Mouse (Mus musculus) hindbrain, embryonic 16.5 days (tissue): ENCODE measurements around the gene Calr4. TPM values are rescaled to one million over a fixed set of nuclear protein-coding genes. Genes with fewer than 3 reads are reported as not detected.

Source experiments
- ATAC-seq: fragments of 200-750 bp; cut with Nextera tagmentation; 2 replicates; pipeline ENCODE4 v1.8.0; 2017; ENCODE audit warnings: moderate TSS enrichment, moderate library complexity
- H3K27ac ChIP-seq: fragments of 300-500 bp; sonication (generic); 2 replicates; pipeline ENCODE4 v1.5.1; 2014; ENCODE audit warnings: low read depth, mild to moderate bottlenecking, control low read depth, low read length, moderate library complexity
- H3K27me3 ChIP-seq: fragments of 300-500 bp; sonication (generic); replicated peaks from 2 replicates; pipeline ENCODE4 v1.6.1; 2014; ENCODE audit warnings: low read length; ENCODE audit not compliant: control insufficient read depth, insufficient read depth
- H3K36me3 ChIP-seq: fragments of 300-500 bp; sonication (generic); 2 replicates; pipeline ENCODE4 v1.6.1; 2014; ENCODE audit warnings: mild to moderate bottlenecking, low read length, moderate library complexity, mixed read lengths; ENCODE audit not compliant: control insufficient read depth, insufficient read depth
- H3K4me1 ChIP-seq: fragments of 300-500 bp; sonication (generic); 2 replicates; pipeline ENCODE4 v1.6.1; 2014; ENCODE audit warnings: low read depth, low read length; ENCODE audit not compliant: control insufficient read depth, insufficient read depth
- H3K4me2 ChIP-seq: fragments of 300-500 bp; sonication (generic); 2 replicates; pipeline ENCODE4 v1.6.1; 2014; ENCODE audit warnings: mild to moderate bottlenecking, low read length, control low read depth, moderate library complexity
- H3K4me3 ChIP-seq: fragments of 300-500 bp; sonication (generic); 2 replicates; pipeline ENCODE4 v1.5.1; 2014; ENCODE audit warnings: mild to moderate bottlenecking, low read length, control low read depth, moderate library complexity
- H3K9ac ChIP-seq: fragments of 300-500 bp; sonication (generic); 2 replicates; pipeline ENCODE4 v1.6.1; 2014; ENCODE audit warnings: low read depth, mild to moderate bottlenecking, control low read depth, low read length, moderate library complexity
- H3K9me3 ChIP-seq: fragments of 300-500 bp; sonication (generic); 2 replicates; pipeline ENCODE4 v1.6.1; 2014; ENCODE audit warnings: mild to moderate bottlenecking, low read length, moderate library complexity; ENCODE audit not compliant: control insufficient read depth
- WGBS: fragments of 180-500 bp; shearing (Covaris S2); extraction: QIAGEN DNeasy Blood & Tissue Kit; methylation state at CpG from one replicate; pipeline ENCODE4 v1.1.7; 2014; 5-methylcytosine and 5-hydroxymethylcytosine counted together
- polyA plus RNA-seq: library from polyadenylated mRNA; unstranded; fragments of >200 nt; fragmentation: Nextera tagmentation; extraction: Ambion mirVana; gene quantifications from 2 replicates; pipeline ENCODE4 v1.2.1, GENCODE M21; 2015

Gene Calr4
- polyA plus RNA-seq, 1 experiment from 2014 or later = 1.7 TPM

DNA sequence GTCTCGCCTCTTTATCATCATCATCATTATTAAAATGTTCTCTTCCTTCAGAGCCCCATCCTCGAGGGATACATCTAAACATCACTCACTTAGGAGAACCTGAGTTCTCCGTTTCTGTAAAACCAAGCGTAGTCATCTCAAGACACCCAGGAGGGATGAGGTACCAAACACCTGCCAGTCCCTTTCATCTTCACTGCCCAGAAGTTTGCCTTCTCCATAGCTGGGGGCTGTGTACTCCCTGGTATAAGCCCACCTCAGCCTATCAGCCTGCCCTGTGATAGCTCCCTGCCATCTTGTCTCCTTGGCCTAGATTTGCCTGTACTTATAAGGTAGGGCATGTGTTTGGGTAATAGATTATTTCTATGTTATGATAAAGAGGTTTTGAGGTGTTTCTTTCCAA, 46.9 kb downstream of the Calr4 start:
- H3K9ac ChIP-seq = peak overlapping the region; percentile 79
- peak overlapping the region; percentile 85 for H3K4me3 ChIP-seq
- H3K4me1 ChIP-seq = peaks cover 3% of the 10 kb centered on the region
- WGBS = 11% methylated on average over 4 of the region's 4 CpGs
- H3K9me3 ChIP-seq = no peaks in the 10 kb centered on the region
- H3K27me3 ChIP-seq = no peaks in the 10 kb centered on the region
- no peak for ATAC-seq
- H3K27ac ChIP-seq = no peak overlapping the region
- H3K4me2 ChIP-seq = peak overlapping the region; percentile 62
- H3K36me3 ChIP-seq = no peaks in the 10 kb centered on the region

DNA sequence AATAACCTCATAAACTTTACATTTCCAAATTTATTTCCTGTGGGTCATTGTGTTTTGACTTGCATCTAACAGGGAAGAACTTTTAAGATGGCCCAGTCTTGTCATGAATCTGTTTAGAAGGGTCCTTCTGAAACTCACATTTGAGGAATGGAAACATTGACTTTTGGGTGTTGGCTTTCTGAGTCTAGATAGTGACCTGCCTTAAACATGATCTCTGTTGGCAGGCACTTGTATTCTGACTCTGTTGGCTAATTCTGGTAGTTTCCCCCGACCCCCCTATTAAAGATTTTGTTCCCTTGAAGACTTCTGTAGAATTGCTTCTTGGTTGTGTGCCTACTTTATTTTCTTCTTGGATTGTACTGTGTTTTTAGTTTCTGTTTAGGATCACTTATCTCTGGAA, 47.7 kb downstream of the Calr4 start:
- Histone ChIP-seq H3K9ac (no peak overlapping the region), H3K9me3 (no peaks in the 10 kb centered on the region), H3K4me3 (no peak overlapping the region; the same call in 1 of the 2 replicates), H3K4me1 (peaks cover 3% of the 10 kb centered on the region), H3K4me2 (peak overlapping the region; percentile 62), H3K27ac (no peak overlapping the region), H3K27me3 (no peaks in the 10 kb centered on the region), H3K36me3 (no peaks in the 10 kb centered on the region)
- WGBS = 79% methylated on average over 1 of the region's 1 CpGs
- no peak for ATAC-seq

DNA sequence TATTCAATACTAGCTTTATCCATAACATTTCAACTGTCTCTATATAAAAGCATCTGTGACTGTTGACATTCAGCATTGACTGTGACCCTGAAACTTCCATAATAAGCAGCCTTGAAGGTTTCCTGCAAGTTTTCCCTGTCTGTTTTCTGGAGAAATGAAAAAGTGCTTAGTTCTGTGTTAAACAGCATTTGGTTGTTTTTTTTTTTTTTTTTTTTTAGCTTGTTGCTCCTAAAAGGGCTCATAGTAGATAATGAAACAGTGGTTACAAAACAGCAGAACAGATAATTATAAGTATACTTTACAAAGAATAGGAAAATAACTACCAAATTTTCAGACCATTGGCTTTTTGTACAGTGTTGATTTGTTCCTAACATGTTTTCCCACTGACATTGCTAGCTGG, 60.3 kb downstream of the Calr4 start:
- H3K4me1 ChIP-seq = no peaks in the 10 kb centered on the region
- H3K9me3 ChIP-seq = no peaks in the 10 kb centered on the region
- ATAC-seq = no peak
- H3K4me2 ChIP-seq = no peak overlapping the region
- no peaks in the 10 kb centered on the region for H3K27me3 ChIP-seq
- H3K36me3 ChIP-seq = no peaks in the 10 kb centered on the region
- H3K27ac ChIP-seq = no peak overlapping the region
- H3K9ac ChIP-seq = no peak overlapping the region
- H3K4me3 ChIP-seq = no peak overlapping the region

DNA sequence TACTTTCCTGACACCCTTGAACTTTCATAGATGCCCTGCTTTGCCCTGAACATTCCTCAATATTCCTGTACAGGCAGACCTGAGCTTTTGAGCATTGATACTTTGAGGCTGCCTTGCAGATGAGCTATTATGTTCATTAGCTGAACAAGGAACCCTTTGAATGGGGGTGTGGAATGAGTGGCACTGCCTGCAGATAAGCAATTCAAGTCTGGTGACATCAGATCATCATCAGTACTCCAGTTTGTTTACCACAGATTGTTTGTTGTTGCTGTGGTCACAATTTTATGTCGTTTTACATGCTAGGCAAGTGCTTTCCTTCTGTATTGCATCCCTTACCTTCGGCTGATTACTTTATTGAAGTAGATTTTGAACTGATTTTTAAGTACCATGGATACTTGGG, 62.2 kb downstream of the Calr4 start:
- no peak overlapping the region for H3K27ac ChIP-seq
- H3K4me1 ChIP-seq = no peaks in the 10 kb centered on the region
- no peak overlapping the region for H3K4me3 ChIP-seq
- H3K9ac ChIP-seq = no peak overlapping the region
- H3K27me3 ChIP-seq = no peaks in the 10 kb centered on the region
- 85% methylated on average over 2 of the region's 2 CpGs for WGBS
- H3K4me2 ChIP-seq = no peak overlapping the region
- no peaks in the 10 kb centered on the region for H3K36me3 ChIP-seq
- ATAC-seq = no peak
- H3K9me3 ChIP-seq = no peaks in the 10 kb centered on the region

DNA sequence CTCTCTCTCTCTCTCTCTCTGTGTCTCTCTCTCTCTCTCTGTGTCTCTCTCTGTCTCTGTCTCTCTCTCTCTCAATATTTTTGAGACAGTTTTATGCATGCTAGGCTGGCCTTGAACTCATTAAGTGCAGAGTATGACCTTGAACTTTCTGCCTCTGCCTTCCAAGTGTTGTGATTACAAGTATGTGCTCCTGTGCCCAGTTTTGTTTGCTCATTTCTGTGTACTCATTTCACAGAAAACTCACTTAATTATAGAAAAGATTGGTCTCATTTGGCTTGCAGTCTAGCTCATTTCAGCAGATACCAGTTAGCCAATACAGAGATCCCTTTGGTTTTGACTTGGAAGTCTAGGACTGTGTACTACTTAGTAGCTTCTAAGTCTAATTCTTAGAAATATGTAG, 64.9 kb downstream of the Calr4 start:
- Histone ChIP-seq H3K36me3 (no peaks in the 10 kb centered on the region), H3K27me3 (no peaks in the 10 kb centered on the region), H3K4me3 (no peak overlapping the region), H3K27ac (no peak overlapping the region), H3K4me2 (no peak overlapping the region), H3K9ac (no peak overlapping the region), H3K9me3 (no peaks in the 10 kb centered on the region), H3K4me1 (no peaks in the 10 kb centered on the region)
- ATAC-seq = no peak

Other genes starting within 250 kb of the Calr4 start
- gene Nrd1, start 233.8 kb upstream of the Calr4 start, polyA plus RNA-seq = 69.8 and 69.9 TPM in 2 replicates
- 72.2 and 75.8 TPM in 2 replicates for gene Osbpl9, start 32.2 kb upstream of the Calr4 start, polyA plus RNA-seq
- 65.5 and 72.2 TPM in 2 replicates for gene Eps15, start 45.8 kb downstream of the Calr4 start, polyA plus RNA-seq
- 3.4 and 5.0 TPM in 2 replicates for gene Ttc39a, start 172.1 kb downstream of the Calr4 start, polyA plus RNA-seq